Mouse (Mus musculus): Measurements from ENCODE around the gene Tmem200b. TPM values are rescaled to one million over a fixed set of nuclear protein-coding genes. Genes with fewer than 3 reads are reported as not detected.

Tmem200b gene
- total and polyA plus RNA-seq, 3 experiments: 6.9 to 7.4 (median 7.3) TPM

GRCm38 (mm10) chr4:131875242-131875641, 46.3 kb upstream of the Tmem200b start:
- Histone ChIP-seq H3K9ac (ENCODE audit: low read depth, low read length) (0 out of 2 replicates have a peak overlapping the region, but pooled peaks have one; percentile 28), H3K79me2 (replicated peaks; ENCODE audit: control insufficient read depth, insufficient read depth, low read length) (peaks cover 6% of the 10 kb centered on the region), H3K27me3 (ENCODE audit: control insufficient read depth, insufficient read depth, low read length) (no peaks in the 10 kb centered on the region), H3K27ac (no peak overlapping the region), H3K4me1 (ENCODE audit: control insufficient read depth, insufficient read depth, low read length) (peaks cover 29% of the 10 kb centered on the region), H3K36me3 (ENCODE audit: control insufficient read depth, insufficient read depth, low read length) (peaks cover 33% of the 10 kb centered on the region), H3K4me3 (no peak overlapping the region)
- intact Hi-C loops (cut with DNase I): loop anchor here (2.0 kb wide), 1 partner anchor 40 kb away; no protein-coding TSS in a partner anchor
- no peak for TF ChIP-seq POLR2A (IDR thresholded peaks at IDR 0.05; ENCODE audit: insufficient read depth, low read depth, low read length)
- TF ChIP-seq CTCF (IDR thresholded peaks at IDR 0.05): no peak
- TF ChIP-seq EP300 (IDR thresholded peaks at IDR 0.05; ENCODE audit: insufficient read depth, low read depth, low read length): no peak
- no peak for DNase-seq
- 35% methylated on average over 3 of the region's 3 CpGs for WGBS

GRCm38 (mm10) chr4:131876836-131877235, 44.7 kb upstream of the Tmem200b start:
- DNase-seq: no peak
- Histone ChIP-seq H3K9ac (ENCODE audit: low read depth, low read length) (no peak overlapping the region), H3K4me1 (ENCODE audit: control insufficient read depth, insufficient read depth, low read length) (peaks cover 36% of the 10 kb centered on the region), H3K36me3 (ENCODE audit: control insufficient read depth, insufficient read depth, low read length) (peaks cover 45% of the 10 kb centered on the region), H3K79me2 (replicated peaks; ENCODE audit: control insufficient read depth, insufficient read depth, low read length) (peaks cover 10% of the 10 kb centered on the region), H3K27me3 (ENCODE audit: control insufficient read depth, insufficient read depth, low read length) (no peaks in the 10 kb centered on the region), H3K27ac (no peak overlapping the region), H3K4me3 (no peak overlapping the region)
- TF ChIP-seq EP300 (IDR thresholded peaks at IDR 0.05; ENCODE audit: insufficient read depth, low read depth, low read length) (no peak), CTCF (IDR thresholded peaks at IDR 0.05) (no peak), POLR2A (IDR thresholded peaks at IDR 0.05; ENCODE audit: insufficient read depth, low read depth, low read length) (no peak)
- intact Hi-C loops (cut with DNase I): no loop called here
- WGBS: 51% methylated on average over 2 of the region's 2 CpGs

GRCm38 (mm10) chr4:131879692-131880091, 41.9 kb upstream of the Tmem200b start:
- Histone ChIP-seq H3K4me1 (ENCODE audit: control insufficient read depth, insufficient read depth, low read length) (peaks cover 49% of the 10 kb centered on the region), H3K4me3 (no peak overlapping the region), H3K27ac (no peak overlapping the region), H3K79me2 (replicated peaks; ENCODE audit: control insufficient read depth, insufficient read depth, low read length) (peaks cover 12% of the 10 kb centered on the region), H3K9ac (ENCODE audit: low read depth, low read length) (no peak overlapping the region; the same call in 1 of the 2 replicates), H3K27me3 (ENCODE audit: control insufficient read depth, insufficient read depth, low read length) (no peaks in the 10 kb centered on the region), H3K36me3 (ENCODE audit: control insufficient read depth, insufficient read depth, low read length) (peaks cover 61% of the 10 kb centered on the region)
- DNase-seq: no peak
- TF ChIP-seq CTCF (IDR thresholded peaks at IDR 0.05): no peak
- no peak for TF ChIP-seq EP300 (IDR thresholded peaks at IDR 0.05; ENCODE audit: insufficient read depth, low read depth, low read length)
- no peak for TF ChIP-seq POLR2A (IDR thresholded peaks at IDR 0.05; ENCODE audit: insufficient read depth, low read depth, low read length)
- intact Hi-C loops (cut with DNase I): no loop called here
- WGBS: 26% methylated on average over 1 of the region's 1 CpGs

- Histone ChIP-seq H3K4me1 (ENCODE audit: control insufficient read depth, insufficient read depth, low read length) (peaks cover 48% of the 10 kb centered on the region), H3K9ac (ENCODE audit: low read depth, low read length) (peak overlapping the region; percentile 20; the same call in 1 of the 2 replicates), H3K4me3 (no peak overlapping the region), H3K36me3 (ENCODE audit: control insufficient read depth, insufficient read depth, low read length) (peaks cover 56% of the 10 kb centered on the region), H3K27ac (no peak overlapping the region), H3K79me2 (replicated peaks; ENCODE audit: control insufficient read depth, insufficient read depth, low read length) (peaks cover 15% of the 10 kb centered on the region), H3K27me3 (ENCODE audit: control insufficient read depth, insufficient read depth, low read length) (no peaks in the 10 kb centered on the region)
- WGBS: 46% methylated on average over 7 of the region's 7 CpGs
- no peak for TF ChIP-seq EP300 (IDR thresholded peaks at IDR 0.05; ENCODE audit: insufficient read depth, low read depth, low read length)
- no peak for DNase-seq
- intact Hi-C loops (cut with DNase I): no loop called here
Observed at GRCm38 (mm10) chr4:131881306-131881705, 40.3 kb upstream of the Tmem200b start.

- Histone ChIP-seq H3K4me3 (no peak overlapping the region), H3K27me3 (ENCODE audit: control insufficient read depth, insufficient read depth, low read length) (no peaks in the 10 kb centered on the region), H3K27ac (no peak overlapping the region), H3K79me2 (replicated peaks; ENCODE audit: control insufficient read depth, insufficient read depth, low read length) (peaks cover 14% of the 10 kb centered on the region), H3K4me1 (ENCODE audit: control insufficient read depth, insufficient read depth, low read length) (peaks cover 38% of the 10 kb centered on the region), H3K9ac (ENCODE audit: low read depth, low read length) (no peak overlapping the region), H3K36me3 (ENCODE audit: control insufficient read depth, insufficient read depth, low read length) (peaks cover 47% of the 10 kb centered on the region)
- peak in 1 of 2 experiments; percentile 29 for DNase-seq
- 34% methylated on average over 6 of the region's 6 CpGs for WGBS
- intact Hi-C loops (cut with DNase I): no loop called here
- TF ChIP-seq POLR2A (IDR thresholded peaks at IDR 0.05; ENCODE audit: insufficient read depth, low read depth, low read length) (no peak), EP300 (IDR thresholded peaks at IDR 0.05; ENCODE audit: insufficient read depth, low read depth, low read length) (no peak), CTCF (IDR thresholded peaks at IDR 0.05) (no peak)
Observed at GRCm38 (mm10) chr4:131883571-131883970, 38.0 kb upstream of the Tmem200b start.

GRCm38 (mm10) chr4:131885376-131885775, 36.2 kb upstream of the Tmem200b start:
- H3K4me3 ChIP-seq: no peak overlapping the region
- peaks cover 33% of the 10 kb centered on the region for H3K4me1 ChIP-seq (ENCODE audit: control insufficient read depth, insufficient read depth, low read length)
- intact Hi-C loops (cut with DNase I): no loop called here
- peaks cover 12% of the 10 kb centered on the region for H3K79me2 ChIP-seq (replicated peaks; ENCODE audit: control insufficient read depth, insufficient read depth, low read length)
- peak overlapping the region; percentile 26 for H3K27ac ChIP-seq
- WGBS: 39% methylated on average over 6 of the region's 6 CpGs
- H3K9ac ChIP-seq (ENCODE audit: low read depth, low read length): no peak overlapping the region
- peaks cover 39% of the 10 kb centered on the region for H3K36me3 ChIP-seq (ENCODE audit: control insufficient read depth, insufficient read depth, low read length)
- H3K27me3 ChIP-seq (ENCODE audit: control insufficient read depth, insufficient read depth, low read length): no peaks in the 10 kb centered on the region
- peak in 1 of 2 experiments; percentile 39 for DNase-seq
- TF ChIP-seq POLR2A (IDR thresholded peaks at IDR 0.05; ENCODE audit: insufficient read depth, low read depth, low read length) (no peak), CTCF (IDR thresholded peaks at IDR 0.05) (no peak), EP300 (IDR thresholded peaks at IDR 0.05; ENCODE audit: insufficient read depth, low read depth, low read length) (no peak)

Measured in heart, adult 2 months (tissue).